ENCODE assay signal across 9 mouse cellular contexts in the genomic region with DNA sequence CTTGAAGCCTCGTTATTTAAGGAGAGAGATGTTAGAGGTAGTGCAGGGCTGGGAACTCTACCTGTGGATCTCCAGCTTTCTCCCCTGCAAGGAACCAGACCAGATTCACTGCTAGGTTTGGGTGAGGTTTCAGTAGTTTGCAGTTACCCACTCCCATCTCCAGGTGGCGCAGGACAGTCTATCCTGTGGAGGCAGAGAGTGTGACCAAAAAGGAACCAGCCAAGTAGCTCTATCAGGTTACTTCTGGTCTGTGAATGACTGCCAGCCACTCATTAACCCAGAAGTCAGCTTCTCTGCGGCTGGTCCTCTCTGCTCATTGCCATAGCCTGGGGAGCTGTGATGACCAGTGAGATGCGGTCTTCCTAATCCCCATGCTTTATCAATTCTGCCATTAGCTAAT.
DNase-seq lines count a peak whose midpoint lies in the region; ATAC-seq lines count a peak whose summit lies in the region.
"Had no signal": no experiment of that assay in that cellular context is flagged by ENCODE, and none has a peak within 500 bp of the region (broad histone marks: within the 10 kb centered on the region; RNA-seq: fewer than 3 reads in every experiment).

No protein-coding gene starts in this region.

- H3K27me3 ChIP-seq in heart, embryonic 12.5 days (replicated peaks): no peaks in the 10 kb centered on the region
- no peaks in the 10 kb centered on the region for H3K27me3 ChIP-seq in kidney, embryonic 14.5 days (ENCODE audit: control insufficient read depth, insufficient read depth, low read length)
- H3K27me3 ChIP-seq in neural tube, embryonic 11.5 days (ENCODE audit: control insufficient read depth, insufficient read depth, low read length): no peaks in the 10 kb centered on the region
- no peaks in the 10 kb centered on the region for H3K27me3 ChIP-seq in hindbrain, embryonic 16.5 days (replicated peaks; ENCODE audit: control insufficient read depth, insufficient read depth, low read length)
- H3K27me3 ChIP-seq in intestine, embryonic 15.5 days (replicated peaks): no peaks in the 10 kb centered on the region
- H3K27me3 ChIP-seq: limb, embryonic 15.5 days had no signal

- peak; percentile 15 to 37 for DNase-seq in heart, postnatal 10 days
- peak; percentile 69 for DNase-seq in Muller cell, postnatal 12 days (ENCODE audit: inconsistent ontology term)
- DNase-seq in embryo, embryonic 9.5 days (ENCODE audit: extremely low spot score): peak; percentile 51
- DNase-seq in neural tube, embryonic 11.5 days (ENCODE audit: low spot score): peak; percentile 43

- no peaks in the 10 kb centered on the region for H3K36me3 ChIP-seq in heart, embryonic 12.5 days
- peaks cover 26% of the 10 kb centered on the region for H3K36me3 ChIP-seq in kidney, embryonic 14.5 days (ENCODE audit: control insufficient read depth, insufficient read depth, low read length)
- no peaks in the 10 kb centered on the region; the same call in 1 of the 2 replicates for H3K36me3 ChIP-seq in neural tube, embryonic 11.5 days (ENCODE audit: control insufficient read depth, insufficient read depth, low read length)
- H3K36me3 ChIP-seq in hindbrain, embryonic 16.5 days (ENCODE audit: control insufficient read depth, insufficient read depth, low read length): no peaks in the 10 kb centered on the region; the same call in 1 of the 2 replicates
- H3K36me3 ChIP-seq in intestine, embryonic 15.5 days: no peaks in the 10 kb centered on the region
- H3K36me3 ChIP-seq: limb, embryonic 15.5 days had no signal

- no peak overlapping the region for H3K27ac ChIP-seq in heart, embryonic 12.5 days (ENCODE audit: poor library complexity, severe bottlenecking)
- H3K27ac ChIP-seq in kidney, embryonic 14.5 days (ENCODE audit: low read depth, low read length): no peak overlapping the region
- no peak overlapping the region for H3K27ac ChIP-seq in neural tube, embryonic 11.5 days (ENCODE audit: low read depth, low read length)
- no peak overlapping the region for H3K27ac ChIP-seq in hindbrain, embryonic 16.5 days (ENCODE audit: low read depth, low read length)
- H3K27ac ChIP-seq in intestine, embryonic 15.5 days: no peak overlapping the region
- H3K27ac ChIP-seq: limb, embryonic 15.5 days had no signal

- H3K4me2 ChIP-seq in heart, embryonic 12.5 days: no peak overlapping the region
- H3K4me2 ChIP-seq in kidney, embryonic 14.5 days (replicated peaks; ENCODE audit: low read depth, low read length): no peak overlapping the region
- H3K4me2 ChIP-seq in neural tube, embryonic 11.5 days (ENCODE audit: low read depth): no peak overlapping the region
- no peak overlapping the region for H3K4me2 ChIP-seq in hindbrain, embryonic 16.5 days (ENCODE audit: low read length)
- H3K4me2 ChIP-seq in intestine, embryonic 15.5 days (replicated peaks): no peak overlapping the region
- H3K4me2 ChIP-seq: limb, embryonic 15.5 days had no signal

- H3K4me3 ChIP-seq in heart, embryonic 12.5 days: no peak overlapping the region
- H3K4me3 ChIP-seq in kidney, embryonic 14.5 days (ENCODE audit: low read length): no peak overlapping the region
- H3K4me3 ChIP-seq in neural tube, embryonic 11.5 days (ENCODE audit: low read depth, low read length): no peak overlapping the region
- no peak overlapping the region for H3K4me3 ChIP-seq in hindbrain, embryonic 16.5 days (ENCODE audit: low read length)
- no peak overlapping the region for H3K4me3 ChIP-seq in intestine, embryonic 15.5 days (replicated peaks)
- H3K4me3 ChIP-seq: limb, embryonic 15.5 days had no signal

- H3K4me1 ChIP-seq in heart, embryonic 12.5 days (replicated peaks): no peaks in the 10 kb centered on the region
- no peaks in the 10 kb centered on the region for H3K4me1 ChIP-seq in kidney, embryonic 14.5 days (ENCODE audit: control insufficient read depth, insufficient read depth, low read length)
- H3K4me1 ChIP-seq in neural tube, embryonic 11.5 days (ENCODE audit: control insufficient read depth, insufficient read depth, low read length): no peaks in the 10 kb centered on the region
- H3K4me1 ChIP-seq in hindbrain, embryonic 16.5 days (ENCODE audit: control insufficient read depth, insufficient read depth, low read depth, low read length): no peaks in the 10 kb centered on the region
- no peaks in the 10 kb centered on the region for H3K4me1 ChIP-seq in intestine, embryonic 15.5 days (replicated peaks)
- H3K4me1 ChIP-seq: limb, embryonic 15.5 days had no signal

- H3K9me3 ChIP-seq in heart, embryonic 12.5 days (replicated peaks): no peaks in the 10 kb centered on the region
- no peaks in the 10 kb centered on the region for H3K9me3 ChIP-seq in kidney, embryonic 14.5 days (ENCODE audit: control insufficient read depth, low read length)
- H3K9me3 ChIP-seq in neural tube, embryonic 11.5 days (ENCODE audit: control insufficient read depth, low read length): no peaks in the 10 kb centered on the region
- H3K9me3 ChIP-seq in hindbrain, embryonic 16.5 days (ENCODE audit: control insufficient read depth, low read length): no peaks in the 10 kb centered on the region
- H3K9me3 ChIP-seq in intestine, embryonic 15.5 days: no peaks in the 10 kb centered on the region
- H3K9me3 ChIP-seq: limb, embryonic 15.5 days had no signal

- no peak for ATAC-seq in heart, embryonic 12.5 days (ENCODE audit: insufficient number of reproducible peaks, low FRiP score)
- ATAC-seq in kidney, embryonic 14.5 days (ENCODE audit: low FRiP score, low TSS enrichment): peak; percentile 85
- ATAC-seq in neural tube, embryonic 11.5 days (ENCODE audit: insufficient read depth, low FRiP score, low TSS enrichment): no peak; the same call in 1 of the 2 replicates
- no peak for ATAC-seq in hindbrain, embryonic 16.5 days
- ATAC-seq in intestine, embryonic 15.5 days: no peak

- intact Hi-C loops in heart, postnatal 10 days (cut with DNase I): loop anchor here (1.0 kb wide), 1 partner anchor 57 kb away; no protein-coding TSS in a partner anchor

- 59% methylated on average over 4 of the region's 4 CpGs for WGBS in heart, embryonic 12.5 days
- 46% methylated on average over 4 of the region's 4 CpGs for WGBS in kidney, embryonic 14.5 days
- WGBS in neural tube, embryonic 11.5 days: 58% methylated on average over 4 of the region's 4 CpGs
- 59% methylated on average over 4 of the region's 4 CpGs for WGBS in hindbrain, embryonic 16.5 days
- 64% methylated on average over 4 of the region's 4 CpGs for WGBS in intestine, embryonic 15.5 days

- H3K9ac ChIP-seq in heart, embryonic 12.5 days: no peak overlapping the region
- H3K9ac ChIP-seq in kidney, embryonic 14.5 days (ENCODE audit: low read depth, low read length): no peak overlapping the region
- no peak overlapping the region for H3K9ac ChIP-seq in neural tube, embryonic 11.5 days (ENCODE audit: low read length)
- no peak overlapping the region for H3K9ac ChIP-seq in hindbrain, embryonic 16.5 days (ENCODE audit: low read depth, low read length)
- H3K9ac ChIP-seq in intestine, embryonic 15.5 days: no peak overlapping the region
- H3K9ac ChIP-seq: limb, embryonic 15.5 days had no signal
